Mouse (Mus musculus): ENCODE measurements around the gene Clec5a. TPM values are rescaled to one million over a fixed set of nuclear protein-coding genes. Genes with fewer than 3 reads are reported as not detected.

Clec5a gene
- polyA plus RNA-seq, 1 experiment from 2014 or later: 1.4 TPM

Other genes starting within 250 kb of the Clec5a start
- 22.4 and 23.6 TPM in 2 replicates for gene E330009J07Rik, start 149.7 kb downstream of the Clec5a start, polyA plus RNA-seq (2014; fragmentation: Nextera tagmentation; extraction: Ambion mirVana)
- 0.08 TPM in 1 of 2 replicates, not detected in the other for gene Wee2, start 146.7 kb downstream of the Clec5a start, polyA plus RNA-seq (2014; fragmentation: Nextera tagmentation; extraction: Ambion mirVana)
- gene Ssbp1, start 114.5 kb downstream of the Clec5a start, polyA plus RNA-seq (2014; fragmentation: Nextera tagmentation; extraction: Ambion mirVana): 153 and 158 TPM in 2 replicates
- not detected in 2 replicates for gene Tas2r137, start 94.6 kb downstream of the Clec5a start, polyA plus RNA-seq (2014; fragmentation: Nextera tagmentation; extraction: Ambion mirVana)
- gene Tas2r108, start 92.3 kb downstream of the Clec5a start, polyA plus RNA-seq (2014; fragmentation: Nextera tagmentation; extraction: Ambion mirVana): 0.42 TPM in 1 of 2 replicates, not detected in the other
- gene Prss37, start 66.3 kb downstream of the Clec5a start, polyA plus RNA-seq (2014; fragmentation: Nextera tagmentation; extraction: Ambion mirVana): not detected in 2 replicates
- 0.09 TPM in 1 of 2 replicates, not detected in the other for gene Olfr461, start 30.8 kb downstream of the Clec5a start, polyA plus RNA-seq (2014; fragmentation: Nextera tagmentation; extraction: Ambion mirVana)
- not detected in 2 replicates for gene Olfr460, start 16.3 kb downstream of the Clec5a start, polyA plus RNA-seq (2014; fragmentation: Nextera tagmentation; extraction: Ambion mirVana)
- gene Tas2r138, start 27.5 kb upstream of the Clec5a start, polyA plus RNA-seq (2014; fragmentation: Nextera tagmentation; extraction: Ambion mirVana): not detected in 2 replicates
- 0.41 and 0.59 TPM in 2 replicates for gene Mgam, start 43.0 kb upstream of the Clec5a start, polyA plus RNA-seq (2014; fragmentation: Nextera tagmentation; extraction: Ambion mirVana)

All from stomach, embryonic 14.5 days (tissue).